Mouse (Mus musculus) CD4-positive naive resting alpha-beta T cell, adult 57 days (primary cell): ENCODE data around the gene Serpinb1a. TPM values are rescaled to one million over a fixed set of nuclear protein-coding genes. Genes with fewer than 3 reads are reported as not detected.

ENCODE experiments used
- total RNA-seq: library from RNA; stranded (reverse); gene quantifications from one replicate; pipeline ENCODE4 v1.2.4, GENCODE M21; 2023

The Serpinb1a gene
- 8.4 TPM for total RNA-seq

DNA sequence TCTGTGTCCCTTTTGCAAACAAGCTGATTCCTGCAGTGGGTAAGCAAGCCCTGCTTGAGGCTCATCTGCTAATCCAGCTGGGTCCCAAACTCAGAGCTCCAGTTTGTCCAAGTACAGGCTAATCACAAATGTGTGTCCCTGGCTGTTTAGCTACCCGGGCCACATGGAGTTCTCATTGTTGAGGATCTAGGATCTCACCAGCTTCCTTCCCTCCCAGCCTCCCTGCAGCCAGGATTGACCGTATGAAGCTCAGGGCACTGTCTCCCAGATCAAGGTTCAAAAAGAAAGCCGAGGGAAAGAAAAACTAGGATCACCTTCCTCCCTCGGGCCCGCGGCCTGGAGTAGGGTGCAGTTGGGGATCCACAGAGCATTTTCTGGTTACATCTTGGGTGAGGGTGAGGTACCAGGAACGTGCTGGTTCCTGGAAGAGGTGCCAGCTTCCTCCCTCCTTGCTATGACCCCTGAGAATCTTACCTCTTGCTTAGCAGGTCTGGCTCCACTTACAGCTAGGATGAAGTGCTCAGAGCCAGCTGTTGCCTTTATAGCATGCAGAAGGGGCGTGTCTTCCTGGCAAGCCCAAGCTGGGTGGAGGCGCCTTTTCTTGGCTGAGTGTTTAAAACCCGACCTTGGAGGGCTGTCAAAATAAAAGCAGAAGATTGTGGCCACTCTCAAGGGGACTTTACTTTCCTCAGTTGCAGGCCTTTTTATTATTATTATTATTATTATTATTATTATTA is at the start of gene Serpinb1a:
Gene Serpinb1a (minus strand): TSS at position 518 of the 737 bp plus-strand sequence.

DNA sequence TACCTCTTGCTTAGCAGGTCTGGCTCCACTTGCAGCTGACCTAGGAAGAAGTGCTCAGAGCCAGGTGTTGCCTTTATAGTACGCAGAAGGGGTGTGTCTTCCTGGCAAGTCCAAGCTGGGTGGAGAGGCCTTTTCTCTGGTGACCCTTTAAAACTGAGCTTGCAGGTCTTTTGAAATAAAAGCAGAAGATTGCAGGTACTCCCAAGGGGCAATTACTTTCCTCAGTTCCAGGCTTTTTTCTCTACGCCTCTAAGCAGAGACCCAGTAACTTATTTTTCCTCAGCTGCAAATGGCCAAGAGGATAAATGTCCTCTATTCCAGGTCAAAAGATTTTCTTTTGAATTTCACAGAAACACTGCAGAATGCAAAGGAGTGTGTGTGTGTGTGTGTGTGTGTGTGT is 47.1 kb upstream of the Serpinb1a start, which contains the start of gene Serpinb1c:
Gene Serpinb1c (minus strand): TSS at position 101 of the 400 bp plus-strand sequence.

DNA sequence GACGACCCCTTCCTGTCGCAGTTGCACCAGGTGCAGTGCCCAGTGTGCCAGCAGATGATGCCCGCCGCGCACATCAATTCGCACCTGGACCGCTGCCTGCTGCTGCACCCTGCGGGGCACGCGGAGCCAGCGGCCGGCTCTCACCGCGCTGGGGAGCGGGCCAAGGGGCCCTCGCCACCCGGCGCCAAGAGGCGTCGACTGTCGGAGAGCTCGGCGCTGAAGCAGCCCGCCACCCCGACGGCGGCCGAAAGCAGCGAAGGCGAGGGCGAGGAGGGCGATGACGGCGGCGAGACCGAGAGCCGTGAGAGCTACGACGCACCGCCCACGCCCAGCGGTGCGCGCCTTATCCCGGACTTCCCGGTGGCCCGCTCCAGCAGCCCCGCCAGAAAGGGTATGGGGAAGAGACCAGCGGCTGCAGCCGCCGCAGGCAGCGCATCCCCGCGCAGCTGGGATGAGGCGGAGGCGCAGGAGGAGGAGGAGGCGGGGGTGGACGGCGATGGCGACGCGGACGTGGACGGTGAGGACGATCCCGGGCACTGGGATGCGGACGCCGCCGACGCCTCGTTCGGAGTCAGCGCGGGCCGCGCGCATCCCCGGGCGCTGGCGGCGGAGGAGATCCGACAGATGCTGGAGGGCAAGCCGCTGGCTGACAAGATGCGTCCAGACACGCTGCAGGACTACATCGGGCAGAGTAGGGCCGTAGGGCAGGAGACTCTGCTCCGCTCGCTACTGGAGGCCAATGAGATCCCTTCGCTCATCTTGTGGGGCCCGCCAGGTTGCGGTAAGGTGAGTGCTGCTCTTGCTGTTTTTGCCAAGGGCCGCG is 48.5 kb downstream of the Serpinb1a start, which contains the start of gene D930007J09Rik:
Gene D930007J09Rik (minus strand): TSS at position 591 of the 823 bp plus-strand sequence.

DNA sequence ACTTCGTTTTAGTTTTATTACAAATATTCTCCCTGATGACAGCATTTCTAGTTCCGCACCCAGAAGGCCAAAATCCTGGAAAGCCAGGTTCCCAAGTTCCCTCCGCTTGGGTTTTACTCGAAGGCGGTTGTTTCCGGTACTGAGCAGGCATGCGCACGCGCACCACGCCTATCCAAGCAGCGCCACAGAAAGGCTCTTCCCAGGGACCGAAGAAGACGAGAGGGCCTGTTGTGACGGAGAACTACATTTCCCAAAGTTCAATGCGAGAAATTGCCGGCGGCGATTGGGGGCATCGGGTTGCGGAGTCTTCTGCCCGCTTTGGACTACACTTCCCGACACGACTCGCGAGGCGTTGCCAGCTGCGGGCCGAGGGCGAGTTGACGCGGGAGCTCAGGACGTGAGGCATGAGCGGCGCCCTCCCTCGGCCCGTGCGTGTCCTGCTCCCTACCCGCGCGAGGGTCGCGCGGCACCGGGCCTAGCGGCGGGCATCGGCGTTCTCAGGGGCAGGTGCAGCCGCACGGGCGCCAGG is 49.2 kb downstream of the Serpinb1a start, which contains the start of gene Wrnip1:
Gene Wrnip1 (plus strand): TSS at position 346 of the 529 bp plus-strand sequence.

Other genes with a start within 250 kb of the Serpinb1a start
- gene Mylk4, start 67.2 kb downstream of the Serpinb1a start, total RNA-seq, result not detected
- 44.3 TPM for gene Wrnip1, start 49.1 kb downstream of the Serpinb1a start, total RNA-seq
- gene D930007J09Rik, start 48.3 kb downstream of the Serpinb1a start, total RNA-seq, result not detected
- not detected for gene Serpinb1c, start 47.0 kb upstream of the Serpinb1a start, total RNA-seq
- gene Serpinb6b, start 114.0 kb upstream of the Serpinb1a start, total RNA-seq, result 10.3 TPM
- 5.6 TPM for gene Serpinb9, start 152.1 kb upstream of the Serpinb1a start, total RNA-seq
- gene Serpinb9b, start 176.2 kb upstream of the Serpinb1a start, total RNA-seq, result not detected
- not detected for gene Serpinb1b, start 227.4 kb upstream of the Serpinb1a start, total RNA-seq